22 mouse cellular contexts compared by ENCODE assay signal in genomic region chr10:61811987-61812386, GRCm38 (mm10). TPM values are rescaled to one million over a fixed set of nuclear protein-coding genes. Genes with fewer than 3 reads are reported as not detected.
A peak's percentile ranks its signal among the peaks of the same experiment; 100 is the strongest.
DNase-seq lines count a peak whose midpoint lies in the region; ATAC-seq and TF ChIP-seq lines count a peak whose summit lies in the region.
"Had no signal": no experiment of that assay in that cellular context is flagged by ENCODE, and none has a peak within 500 bp of the region (broad histone marks: within the 10 kb centered on the region; RNA-seq: fewer than 3 reads in every experiment).

No protein-coding gene starts in this region.

- 52% methylated on average over 5 of the region's 5 CpGs for WGBS in hindbrain, embryonic 10.5 days
- 71% methylated on average over 5 of the region's 5 CpGs for WGBS in hindbrain, postnatal 0 days
- 25% methylated on average over 5 of the region's 5 CpGs for WGBS in embryonic facial prominence, embryonic 12.5 days

- H3K9me3 ChIP-seq in hindbrain, embryonic 10.5 days = no peaks in the 10 kb centered on the region
- H3K9me3 ChIP-seq in hindbrain, postnatal 0 days (ENCODE audit: low read length) = no peaks in the 10 kb centered on the region
- H3K9me3 ChIP-seq in embryonic facial prominence, embryonic 12.5 days = no peaks in the 10 kb centered on the region
- H3K9me3 ChIP-seq: hindbrain, embryonic 13.5 days; intestine, embryonic 15.5 days; liver, embryonic 13.5 days; lung, embryonic 15.5 days; midbrain, embryonic 13.5 days; neural tube, embryonic 13.5 days; stomach, embryonic 15.5 days had no signal

- no peaks in the 10 kb centered on the region for H3K27me3 ChIP-seq in hindbrain, embryonic 10.5 days (ENCODE audit: insufficient read depth, poor library complexity, severe bottlenecking)
- no peaks in the 10 kb centered on the region for H3K27me3 ChIP-seq in hindbrain, postnatal 0 days (ENCODE audit: insufficient read depth, low read length)
- no peaks in the 10 kb centered on the region for H3K27me3 ChIP-seq in embryonic facial prominence, embryonic 12.5 days
- H3K27me3 ChIP-seq: hindbrain, embryonic 13.5 days; intestine, embryonic 15.5 days; liver, embryonic 13.5 days; lung, embryonic 15.5 days; midbrain, embryonic 13.5 days; neural tube, embryonic 13.5 days; stomach, embryonic 15.5 days had no signal

- no peak overlapping the region for H3K4me2 ChIP-seq in hindbrain, postnatal 0 days (ENCODE audit: low read depth, low read length)
- no peak overlapping the region for H3K4me2 ChIP-seq in embryonic facial prominence, embryonic 12.5 days (replicated peaks)
- H3K4me2 ChIP-seq: heart, embryonic 11.5 days; hindbrain, embryonic 13.5 days; intestine, embryonic 15.5 days; liver, embryonic 13.5 days; lung, embryonic 15.5 days; midbrain, embryonic 13.5 days; neural tube, embryonic 13.5 days; stomach, embryonic 15.5 days had no signal

- H3K4me3 ChIP-seq in hindbrain, embryonic 10.5 days = no peak overlapping the region
- H3K4me3 ChIP-seq in hindbrain, postnatal 0 days (ENCODE audit: low read length) = no peak overlapping the region
- no peak overlapping the region for H3K4me3 ChIP-seq in embryonic facial prominence, embryonic 12.5 days
- H3K4me3 ChIP-seq: gastrocnemius, adult 2 months; hindbrain, embryonic 13.5 days; intestine, embryonic 15.5 days; liver, embryonic 13.5 days; lung, embryonic 15.5 days; midbrain, embryonic 13.5 days; neural tube, embryonic 13.5 days; stomach, embryonic 15.5 days had no signal

- no peak overlapping the region for H3K27ac ChIP-seq in hindbrain, embryonic 10.5 days
- H3K27ac ChIP-seq in hindbrain, postnatal 0 days = no peak overlapping the region
- peak overlapping the region; percentile 90 for H3K27ac ChIP-seq in embryonic facial prominence, embryonic 12.5 days
- H3K27ac ChIP-seq: gastrocnemius, adult 2 months; hindbrain, embryonic 13.5 days; intestine, embryonic 15.5 days; liver, embryonic 13.5 days; lung, embryonic 15.5 days; macrophage; midbrain, embryonic 13.5 days; neural tube, embryonic 13.5 days; stomach, embryonic 15.5 days had no signal

- peak; percentile 20 for DNase-seq in hindbrain, embryonic 10.5 days (ENCODE audit: low spot score)
- no peak for DNase-seq in hindbrain, postnatal 0 days (ENCODE audit: low spot score)
- DNase-seq in hindlimb bud, embryonic 11.5 days (ENCODE audit: extremely low spot score, low read depth, low spot score) = peak; percentile 33
- DNase-seq in mesoderm, embryonic 11.5 days (ENCODE audit: low read depth, low spot score) = peak; percentile 46
- no peak for DNase-seq in lung, postnatal 36 days
- DNase-seq in cerebellum, postnatal 4 days (ENCODE audit: low spot score in 2 of 2) = no peak
- DNase-seq: B cell, adult 2 months; cerebellum, adult 2 months; gastrocnemius, adult 2 months; heart, postnatal 10 days; kidney, adult 9 months; liver, embryonic 13.5 days; thymus, adult 2 months had no signal

- 0 out of 2 replicates have a peak, but pooled peaks cover 4% of the 10 kb centered on the region for H3K4me1 ChIP-seq in hindbrain, embryonic 10.5 days (replicated peaks)
- no peaks in the 10 kb centered on the region for H3K4me1 ChIP-seq in hindbrain, postnatal 0 days (ENCODE audit: insufficient read depth, low read length)
- peaks cover 14% of the 10 kb centered on the region for H3K4me1 ChIP-seq in embryonic facial prominence, embryonic 12.5 days
- H3K4me1 ChIP-seq: intestine, embryonic 15.5 days; liver, embryonic 13.5 days; lung, embryonic 15.5 days; midbrain, embryonic 13.5 days; neural tube, embryonic 13.5 days; stomach, embryonic 15.5 days had no signal

- TF ChIP-seq CTCF in hindbrain, postnatal 0 days (IDR thresholded peaks at IDR 0.05; ENCODE audit: low read depth) = no peak

- no peak overlapping the region for H3K9ac ChIP-seq in hindbrain, postnatal 0 days (replicated peaks; ENCODE audit: low read length)
- H3K9ac ChIP-seq in embryonic facial prominence, embryonic 12.5 days = no peak overlapping the region
- H3K9ac ChIP-seq: hindbrain, embryonic 13.5 days; intestine, embryonic 15.5 days; liver, embryonic 13.5 days; lung, embryonic 15.5 days; midbrain, embryonic 13.5 days; neural tube, embryonic 13.5 days; stomach, embryonic 15.5 days had no signal

- H3K36me3 ChIP-seq in hindbrain, embryonic 10.5 days = no peaks in the 10 kb centered on the region
- H3K36me3 ChIP-seq in hindbrain, postnatal 0 days (ENCODE audit: insufficient read depth, low read length) = no peaks in the 10 kb centered on the region
- H3K36me3 ChIP-seq in embryonic facial prominence, embryonic 12.5 days = no peaks in the 10 kb centered on the region
- H3K36me3 ChIP-seq: hindbrain, embryonic 13.5 days; intestine, embryonic 15.5 days; liver, embryonic 13.5 days; lung, embryonic 15.5 days; midbrain, embryonic 13.5 days; neural tube, embryonic 13.5 days; stomach, embryonic 15.5 days had no signal

- no peak for ATAC-seq in hindbrain, postnatal 0 days
- peak; percentile 61; the same call in 1 of the 2 replicates for ATAC-seq in embryonic facial prominence, embryonic 12.5 days (ENCODE audit: insufficient number of reproducible peaks, insufficient read depth, low FRiP score, low TSS enrichment)
- ATAC-seq: intestine, embryonic 15.5 days; midbrain, embryonic 13.5 days had no signal

RNA-seq across cellular contexts. Expression of gene H2afy2, which starts 28.0 kb away (rescaled TPM):
- polyA plus RNA-seq in hindbrain, embryonic 10.5 days (2016; fragmentation: Nextera tagmentation; extraction: Ambion mirVana) = 297 and 325 TPM in 2 replicates
- 90.4 and 97.7 TPM in 2 replicates for total RNA-seq in hindbrain, postnatal 0 days (2014; rRNA removed)
- polyA plus RNA-seq in hindbrain, postnatal 0 days (2015; fragmentation: Nextera tagmentation; extraction: Ambion mirVana) = 157 and 162 TPM in 2 replicates
- 383 and 385 TPM in 2 replicates for polyA plus RNA-seq in embryonic facial prominence, embryonic 12.5 days (2016; fragmentation: Nextera tagmentation; extraction: Ambion mirVana)

Comparison
In these comparisons a context has a peak if more than half of its experiments do, and no peak if none do; other contexts are left out.
1. DNase-seq: peak in hindbrain, embryonic 10.5 days (single experiment), hindlimb bud, embryonic 11.5 days (single experiment) and mesoderm, embryonic 11.5 days (single experiment); none in hindbrain, postnatal 0 days (single experiment), lung, postnatal 36 days (single experiment) and cerebellum, postnatal 4 days (0 of 2).